Mouse (Mus musculus) cortical plate, adult 2 months (tissue): ENCODE measurements around the gene Kirrel3.

ENCODE experiments used
- CTCF ChIP-seq: fragments of 200-500 bp; IDR thresholded peaks from 2 replicates; pipeline ENCODE4 v1.5.1; 2011; ENCODE audit warnings: mild to moderate bottlenecking, control low read depth, low read length; ENCODE audit not compliant: insufficient read depth; ENCODE audit errors: extremely low read depth
- POLR2A ChIP-seq: fragments of 200-500 bp; IDR thresholded peaks from 2 replicates; pipeline ENCODE4 v1.6.1; 2011; ENCODE audit warnings: mild to moderate bottlenecking, low read length, control low read depth; ENCODE audit not compliant: insufficient read depth; ENCODE audit errors: extremely low read depth

- TF ChIP-seq POLR2A (no peak), CTCF (no peak)
Observed at GRCm38 (mm10) chr9:34923134-34923931, 437.6 kb downstream of the Kirrel3 start.
